Mouse (Mus musculus) retina, adult 2 months (tissue): ENCODE results near the gene Slc9a9.

Experiments used
- DNase-seq: peaks from one replicate; pipeline ENCODE4 v3.0.0-alpha.2; 2012; ENCODE audit warnings: low read depth, low spot score

Gene Slc9a9

DNA sequence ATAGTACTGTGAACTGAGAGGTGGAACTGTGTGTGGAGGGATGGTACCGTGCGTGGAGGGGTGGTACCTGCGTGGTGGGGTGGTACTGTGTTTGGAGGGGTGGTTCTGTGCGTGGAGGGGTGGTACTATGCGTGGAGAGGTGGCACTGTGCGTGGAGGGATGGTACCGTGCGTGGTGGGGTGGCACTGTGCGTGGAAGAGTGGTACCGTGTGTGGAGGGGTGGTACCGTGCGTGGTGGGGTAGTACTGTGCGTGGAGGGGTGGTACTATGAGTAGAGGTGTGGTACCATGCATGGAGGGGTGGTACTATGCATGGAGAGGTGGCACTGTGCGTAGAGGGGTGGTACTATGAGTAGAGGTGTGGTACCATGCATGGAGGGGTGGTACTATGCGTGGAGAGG lies 167.7 kb downstream of the Slc9a9 start:
- no peak for DNase-seq

DNA sequence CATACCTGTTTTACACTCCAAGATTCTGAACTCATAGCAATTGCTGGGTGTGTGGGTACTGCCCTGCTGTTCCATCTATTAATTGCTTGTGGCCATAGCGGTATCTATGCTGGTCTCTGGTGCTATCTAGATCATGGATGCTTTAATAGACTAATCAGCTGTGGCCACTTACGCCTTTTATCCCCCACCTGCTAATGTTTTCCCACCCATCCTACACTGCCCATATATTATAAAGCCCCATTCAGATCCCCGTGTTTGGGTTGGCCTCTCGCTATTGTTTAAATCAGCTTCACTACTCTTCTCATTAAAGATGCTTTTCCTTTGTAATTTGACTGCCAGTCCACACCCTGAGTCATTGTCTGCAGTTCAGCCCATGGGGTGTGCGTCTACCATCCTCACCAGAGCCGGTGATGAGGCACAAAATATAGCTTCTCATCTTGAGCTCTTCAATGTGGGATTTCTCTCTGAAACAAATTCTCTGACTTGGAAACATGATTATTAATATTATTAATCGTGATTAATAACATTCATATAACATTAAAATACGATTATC lies 168.8 kb downstream of the Slc9a9 start:
- DNase-seq, result no peak

GRCm38 (mm10) chr9:94839204-94839603 lies 169.5 kb downstream of the Slc9a9 start:
- DNase-seq, result no peak

- no peak for DNase-seq
Measured at GRCm38 (mm10) chr9:94840398-94840797, 170.7 kb downstream of the Slc9a9 start.

DNA sequence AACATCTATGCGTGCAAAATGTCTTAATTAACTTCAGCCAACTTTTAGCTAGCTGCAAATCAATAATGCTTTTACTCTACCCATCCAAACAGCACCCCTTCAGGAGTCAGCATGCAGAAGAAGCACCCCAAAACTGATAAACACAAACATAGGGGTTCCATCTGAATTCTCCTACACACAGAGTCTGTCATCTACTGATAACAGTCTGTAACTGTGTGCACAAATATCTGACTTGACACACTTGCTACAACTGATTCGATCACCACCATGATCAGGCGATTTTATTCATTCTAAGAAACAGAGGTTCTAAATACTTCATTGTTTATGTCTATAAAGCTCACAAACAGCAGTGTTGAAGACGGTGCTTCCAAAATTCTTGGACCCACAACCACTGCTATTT lies 171.3 kb downstream of the Slc9a9 start:
- DNase-seq, result no peak

GRCm38 (mm10) chr9:94844176-94844575 lies 174.5 kb downstream of the Slc9a9 start:
- DNase-seq, result no peak

- no peak for DNase-seq
Measured at GRCm38 (mm10) chr9:94847624-94848023, 177.9 kb downstream of the Slc9a9 start.

DNA sequence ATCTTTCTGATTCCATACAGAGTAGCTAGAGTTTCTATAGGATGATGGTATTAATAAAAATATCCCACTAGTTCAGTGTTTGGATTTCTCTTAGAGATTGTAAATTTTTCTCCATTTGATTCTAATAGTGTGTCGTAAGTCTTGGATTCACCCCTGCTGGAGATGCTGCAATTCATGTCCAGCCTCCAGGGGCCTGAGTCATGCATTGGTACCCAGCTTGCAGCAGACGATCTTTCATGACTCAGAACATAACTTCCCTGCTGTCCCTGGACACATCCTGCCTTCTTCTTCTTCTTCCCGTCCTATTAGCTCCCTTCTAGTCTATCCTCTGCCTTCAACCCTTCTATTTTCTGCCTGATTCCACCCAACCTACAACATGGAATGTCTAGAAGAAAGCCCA lies 181.8 kb downstream of the Slc9a9 start:
- DNase-seq, result no peak

DNA sequence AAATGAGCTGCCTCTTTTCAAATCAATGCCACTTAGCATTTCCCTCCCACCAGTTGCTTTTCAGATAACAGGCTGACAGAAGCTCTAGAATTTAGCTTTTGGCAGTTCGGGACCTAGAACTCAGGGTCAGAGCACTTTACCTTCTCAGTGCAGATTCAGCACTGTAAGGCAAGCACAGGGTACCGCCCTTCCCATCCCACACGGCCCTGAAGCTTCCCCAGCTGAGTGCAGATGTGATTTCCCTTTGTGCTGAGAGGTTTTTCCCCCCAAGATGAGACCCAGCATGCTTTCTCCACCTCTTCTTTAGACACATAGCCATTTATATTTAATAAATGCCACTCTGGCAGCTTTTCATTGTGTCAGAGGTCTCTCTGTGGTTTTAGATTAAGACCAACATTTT lies 186.4 kb downstream of the Slc9a9 start:
- DNase-seq, result no peak

GRCm38 (mm10) chr9:94868557-94868956 lies 198.8 kb downstream of the Slc9a9 start:
- no peak for DNase-seq

DNA sequence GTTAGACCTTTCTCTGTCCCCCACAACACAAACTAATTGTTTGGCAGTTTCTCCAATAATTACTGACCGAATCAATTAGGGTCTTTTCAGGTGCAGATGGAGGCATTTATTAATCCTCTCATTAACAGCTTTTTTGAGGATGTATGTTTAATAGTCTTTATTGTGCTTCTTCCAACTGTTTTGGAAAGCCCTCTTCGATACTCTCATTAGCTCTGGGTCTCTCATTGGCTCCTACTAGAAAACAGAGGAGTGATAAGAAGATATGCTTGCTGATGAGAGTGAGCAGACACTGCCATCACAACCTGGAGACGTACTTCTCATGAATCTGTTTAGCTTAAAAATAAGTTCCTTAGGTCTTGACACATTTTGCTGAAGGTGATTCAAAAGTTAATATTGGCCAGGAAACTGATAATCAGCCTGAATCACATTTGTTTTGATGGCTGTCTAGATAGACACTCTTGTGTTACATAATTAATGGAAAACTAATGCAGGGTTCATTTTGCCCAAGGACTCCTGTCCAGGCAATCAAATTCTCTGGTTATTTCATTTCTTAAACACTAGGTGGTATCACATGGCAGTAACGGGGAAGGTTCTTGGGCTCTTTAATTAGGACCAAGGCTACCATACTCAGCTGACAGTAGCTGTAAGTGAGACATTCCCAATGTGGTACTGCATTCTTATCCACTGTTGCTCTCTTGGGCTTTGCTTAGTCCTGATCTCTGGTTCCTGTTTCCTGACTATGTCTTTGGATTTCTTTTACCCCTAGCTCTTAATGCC lies 199.5 kb downstream of the Slc9a9 start:
- DNase-seq, result no peak

GRCm38 (mm10) chr9:94882517-94882916 lies 212.8 kb downstream of the Slc9a9 start:
- DNase-seq, result no peak

- no peak for DNase-seq
Measured at GRCm38 (mm10) chr9:94883435-94883834, 213.7 kb downstream of the Slc9a9 start.

DNA sequence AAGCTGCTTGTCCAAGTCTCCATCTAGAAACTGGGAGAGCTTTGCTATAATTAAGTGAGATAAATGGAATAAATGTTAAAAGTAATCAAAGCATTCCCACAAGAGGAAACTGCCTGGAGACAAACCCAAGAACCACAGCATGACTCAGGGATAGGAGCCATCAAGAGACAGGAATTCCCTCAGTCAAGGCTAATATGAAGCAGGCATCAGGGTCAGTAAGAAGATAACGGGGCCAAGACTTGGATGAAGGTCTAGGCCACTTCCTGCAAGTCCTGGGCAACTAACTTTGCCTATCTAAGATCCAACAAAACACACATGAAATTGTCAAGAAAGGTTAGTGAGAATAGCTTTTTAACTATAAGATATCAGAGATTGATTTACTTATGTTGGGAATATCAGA lies 215.4 kb downstream of the Slc9a9 start:
- no peak for DNase-seq

GRCm38 (mm10) chr9:94889647-94890046 lies 219.9 kb downstream of the Slc9a9 start:
- no peak for DNase-seq

- no peak for DNase-seq
Measured at GRCm38 (mm10) chr9:94895882-94896281, 226.2 kb downstream of the Slc9a9 start.

DNA sequence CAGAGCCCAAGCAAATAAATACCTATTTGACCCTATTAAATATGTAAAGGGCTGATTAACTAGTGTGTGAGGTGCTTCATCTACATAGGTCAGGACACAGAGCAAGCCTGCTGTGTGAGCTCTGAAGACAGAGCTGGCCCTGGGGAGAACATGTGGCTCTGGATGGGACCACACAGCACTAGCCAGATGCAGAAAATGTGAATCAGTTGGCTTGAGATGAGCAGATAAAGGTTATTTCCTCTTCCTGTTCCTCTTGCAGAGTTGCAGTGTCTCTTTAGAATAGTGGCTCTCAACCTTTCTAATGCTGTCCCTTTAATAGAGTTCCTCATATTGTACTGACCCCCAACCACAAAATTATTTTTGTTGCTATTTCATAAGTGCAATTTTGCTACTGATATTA lies 234.5 kb downstream of the Slc9a9 start:
- no peak for DNase-seq

DNA sequence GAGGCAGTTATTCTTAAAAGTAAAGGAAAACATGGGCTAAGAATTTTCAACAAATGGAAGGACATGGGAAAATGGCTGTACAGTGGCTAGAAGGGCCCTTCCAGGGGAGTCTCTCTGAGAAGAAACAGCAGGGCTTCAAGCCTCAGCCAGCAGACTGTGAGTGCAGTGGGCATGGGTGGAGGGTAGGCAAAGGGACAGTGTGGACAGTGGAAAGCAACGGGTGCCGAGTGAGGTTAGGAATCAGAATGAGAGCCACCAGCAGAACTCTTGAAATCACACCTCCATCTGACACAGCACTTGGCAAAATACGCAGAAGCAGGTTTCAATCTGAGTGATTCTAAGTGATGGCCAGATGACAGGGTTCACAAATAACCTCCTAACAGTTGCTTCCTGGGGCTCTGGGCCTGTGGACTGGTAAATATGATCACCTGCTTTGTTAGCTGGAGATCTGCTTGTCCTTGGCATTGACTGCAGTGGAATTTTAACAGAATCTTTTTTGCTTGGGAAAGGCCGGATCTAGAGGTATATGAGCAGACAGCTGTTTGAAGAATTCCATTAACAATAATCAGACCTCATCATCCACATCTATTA lies 237.4 kb downstream of the Slc9a9 start:
- DNase-seq, result no peak

DNA sequence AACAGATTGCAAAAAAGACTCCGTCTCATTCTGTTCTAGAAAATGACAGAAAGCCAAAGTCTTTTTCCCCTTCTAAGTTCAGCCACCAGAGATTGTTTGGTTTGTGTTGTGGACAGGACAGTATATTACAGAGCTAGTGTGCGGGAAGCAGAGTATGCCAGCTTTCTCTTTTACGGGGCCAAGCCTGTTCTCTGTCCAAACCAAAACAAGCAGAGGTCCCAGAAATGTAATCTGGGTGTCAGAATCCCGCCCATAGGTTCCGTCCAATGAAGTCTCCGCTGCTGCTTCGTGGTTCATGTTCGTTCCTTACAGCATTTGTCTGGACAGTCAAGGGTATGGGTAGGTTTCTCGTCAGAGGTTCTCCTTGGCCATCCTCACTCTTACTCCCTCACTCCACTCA lies 242.4 kb downstream of the Slc9a9 start:
- no peak for DNase-seq

DNA sequence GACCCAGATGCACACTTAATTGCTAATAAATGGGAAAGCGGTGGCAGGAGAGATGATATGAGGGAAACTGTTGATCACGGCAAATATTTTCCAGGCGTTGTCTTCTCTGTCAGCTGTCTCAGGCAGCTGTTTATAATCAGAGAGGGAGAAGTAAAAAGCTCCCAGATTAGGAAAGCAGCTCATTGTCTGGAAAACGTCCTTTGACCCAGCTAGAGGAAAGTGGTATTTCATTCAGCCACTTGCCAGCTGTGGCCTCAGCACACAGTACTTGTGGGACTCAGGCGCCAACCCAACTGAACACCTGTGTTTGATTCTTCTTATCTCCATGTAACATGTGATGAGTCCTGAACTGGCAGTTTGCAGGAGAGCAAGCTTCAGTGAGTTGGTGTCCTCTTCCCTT lies 252.4 kb downstream of the Slc9a9 start:
- DNase-seq, result no peak

GRCm38 (mm10) chr9:94925845-94926244 lies 256.1 kb downstream of the Slc9a9 start:
- DNase-seq, result no peak

GRCm38 (mm10) chr9:94927101-94927500 lies 257.4 kb downstream of the Slc9a9 start:
- DNase-seq, result no peak

- no peak for DNase-seq
Measured at GRCm38 (mm10) chr9:94945569-94946135, 275.9 kb downstream of the Slc9a9 start.
